Mouse (Mus musculus): Measurements from ENCODE around the gene Atp8b3. TPM values are rescaled to one million over a fixed set of nuclear protein-coding genes. Genes with fewer than 3 reads are reported as not detected.
A peak's percentile ranks its signal among the peaks of the same experiment; 100 is the strongest.

The Atp8b3 gene
- polyA plus RNA-seq, 1 experiment from 2014 or later = 0.90 TPM

- H3K4me3 ChIP-seq = peak overlapping the region; percentile 79
- peaks cover 75% of the 10 kb centered on the region for H3K4me1 ChIP-seq (replicated peaks)
- WGBS = under 1% methylated on average over 96 of the region's 96 CpGs
- no peaks in the 10 kb centered on the region for H3K9me3 ChIP-seq
- no peaks in the 10 kb centered on the region for H3K36me3 ChIP-seq
- 0 out of 2 replicates have a peak, but pooled peaks cover 3% of the 10 kb centered on the region for H3K27me3 ChIP-seq (ENCODE audit: insufficient read depth, poor library complexity, severe bottlenecking)
- peak overlapping the region; percentile 90 for H3K27ac ChIP-seq
- peak; percentile 51 for DNase-seq (ENCODE audit: low spot score)
These were observed 37.6 kb upstream of the Atp8b3 start for GRCm38 (mm10) chr10:80576351-80577194.

DNA sequence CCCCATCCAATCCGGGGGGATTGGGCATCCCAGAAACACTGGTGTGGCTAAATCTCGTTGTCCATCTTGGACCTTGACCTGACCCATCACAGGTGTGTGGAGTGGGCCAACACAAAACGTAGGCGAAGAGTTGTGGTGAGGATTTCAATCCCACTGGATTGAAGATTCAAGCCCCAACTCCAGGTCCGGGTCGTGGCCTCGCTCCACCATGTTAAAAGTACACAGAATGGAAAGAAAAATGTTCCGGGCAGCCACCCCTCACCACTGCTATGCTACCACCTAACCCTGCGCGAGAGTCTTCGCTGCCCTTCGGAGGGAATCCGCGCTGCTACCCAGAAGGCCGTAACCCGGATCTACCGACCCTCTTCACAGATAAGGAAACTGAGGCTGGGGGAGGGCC, 37.0 kb upstream of the Atp8b3 start:
- H3K36me3 ChIP-seq = no peaks in the 10 kb centered on the region
- 18% methylated on average over 17 of the region's 17 CpGs for WGBS
- peak overlapping the region; percentile 90 for H3K27ac ChIP-seq
- H3K4me3 ChIP-seq = peak overlapping the region; percentile 79
- peaks cover 81% of the 10 kb centered on the region for H3K4me1 ChIP-seq (replicated peaks)
- no peak for DNase-seq (ENCODE audit: low spot score)
- H3K27me3 ChIP-seq (ENCODE audit: insufficient read depth, poor library complexity, severe bottlenecking) = 0 out of 2 replicates have a peak, but pooled peaks cover 3% of the 10 kb centered on the region
- H3K9me3 ChIP-seq = no peaks in the 10 kb centered on the region

DNA sequence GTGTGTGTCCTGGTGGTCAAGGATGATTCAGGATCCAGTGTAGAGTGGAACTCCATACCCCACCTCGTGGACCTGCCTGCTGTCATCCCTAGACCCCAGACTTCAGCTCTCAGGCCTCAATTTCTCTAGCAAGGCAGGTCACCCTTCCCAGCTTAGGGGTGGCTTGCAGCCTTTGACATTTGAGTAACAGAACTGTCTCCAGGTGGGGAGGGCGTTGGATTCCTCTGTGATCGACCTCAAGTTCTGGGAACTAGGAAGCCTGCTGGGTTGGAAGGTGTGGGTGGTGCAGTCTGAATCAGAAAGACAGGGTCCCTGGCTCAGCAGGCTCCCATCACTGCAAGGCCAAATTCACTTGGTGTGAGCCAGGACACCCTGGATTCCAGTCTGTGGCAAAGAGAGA, 36.0 kb upstream of the Atp8b3 start:
- H3K27me3 ChIP-seq (ENCODE audit: insufficient read depth, poor library complexity, severe bottlenecking) = 0 out of 2 replicates have a peak, but pooled peaks cover 3% of the 10 kb centered on the region
- no peak overlapping the region for H3K27ac ChIP-seq
- no peak for DNase-seq (ENCODE audit: low spot score)
- H3K36me3 ChIP-seq = no peaks in the 10 kb centered on the region
- H3K4me3 ChIP-seq = peak overlapping the region; percentile 79; the same call in 1 of the 2 replicates
- WGBS = 82% methylated on average over 3 of the region's 3 CpGs
- peaks cover 92% of the 10 kb centered on the region for H3K4me1 ChIP-seq (replicated peaks)
- H3K9me3 ChIP-seq = no peaks in the 10 kb centered on the region

- Histone ChIP-seq H3K27ac (peak overlapping the region; percentile 46; the same call in 1 of the 2 replicates), H3K27me3 (ENCODE audit: insufficient read depth, poor library complexity, severe bottlenecking) (0 out of 2 replicates have a peak, but pooled peaks cover 3% of the 10 kb centered on the region), H3K4me1 (replicated peaks) (peaks cover 98% of the 10 kb centered on the region), H3K9me3 (no peaks in the 10 kb centered on the region), H3K36me3 (peaks cover under 1% of the 10 kb centered on the region; the same call in 1 of the 2 replicates), H3K4me3 (peak overlapping the region; percentile 20; the same call in 1 of the 2 replicates)
- 59% methylated on average over 9 of the region's 9 CpGs for WGBS
- no peak for DNase-seq (ENCODE audit: low spot score)
These were observed 35.0 kb upstream of the Atp8b3 start for GRCm38 (mm10) chr10:80573944-80574343.

DNA sequence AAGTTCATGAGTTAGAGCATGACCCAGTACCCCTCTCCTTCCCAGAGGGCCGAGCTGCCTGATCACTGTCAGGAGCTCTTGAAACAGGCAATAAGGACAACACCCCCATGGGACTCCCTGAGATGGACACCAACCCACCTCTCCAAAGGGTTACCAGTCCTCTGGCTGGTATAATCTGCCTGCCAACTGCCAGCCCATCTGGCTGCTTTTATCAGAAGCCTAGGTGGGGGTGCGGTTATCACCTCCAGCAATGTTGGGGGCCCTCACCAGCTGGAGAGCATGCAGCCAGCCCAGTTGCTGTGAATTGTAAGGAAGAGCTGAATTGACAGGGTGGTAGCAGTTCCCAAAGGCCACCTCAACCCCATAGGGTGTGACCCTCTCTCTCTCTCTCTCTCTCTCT, 33.6 kb upstream of the Atp8b3 start:
- WGBS = 91% methylated on average over 2 of the region's 2 CpGs
- DNase-seq (ENCODE audit: low spot score) = no peak
- Histone ChIP-seq H3K4me1 (replicated peaks) (peaks cover 91% of the 10 kb centered on the region), H3K27ac (no peak overlapping the region), H3K9me3 (no peaks in the 10 kb centered on the region), H3K36me3 (peaks cover 12% of the 10 kb centered on the region), H3K27me3 (ENCODE audit: insufficient read depth, poor library complexity, severe bottlenecking) (0 out of 2 replicates have a peak, but pooled peaks cover 3% of the 10 kb centered on the region), H3K4me3 (no peak overlapping the region)

DNA sequence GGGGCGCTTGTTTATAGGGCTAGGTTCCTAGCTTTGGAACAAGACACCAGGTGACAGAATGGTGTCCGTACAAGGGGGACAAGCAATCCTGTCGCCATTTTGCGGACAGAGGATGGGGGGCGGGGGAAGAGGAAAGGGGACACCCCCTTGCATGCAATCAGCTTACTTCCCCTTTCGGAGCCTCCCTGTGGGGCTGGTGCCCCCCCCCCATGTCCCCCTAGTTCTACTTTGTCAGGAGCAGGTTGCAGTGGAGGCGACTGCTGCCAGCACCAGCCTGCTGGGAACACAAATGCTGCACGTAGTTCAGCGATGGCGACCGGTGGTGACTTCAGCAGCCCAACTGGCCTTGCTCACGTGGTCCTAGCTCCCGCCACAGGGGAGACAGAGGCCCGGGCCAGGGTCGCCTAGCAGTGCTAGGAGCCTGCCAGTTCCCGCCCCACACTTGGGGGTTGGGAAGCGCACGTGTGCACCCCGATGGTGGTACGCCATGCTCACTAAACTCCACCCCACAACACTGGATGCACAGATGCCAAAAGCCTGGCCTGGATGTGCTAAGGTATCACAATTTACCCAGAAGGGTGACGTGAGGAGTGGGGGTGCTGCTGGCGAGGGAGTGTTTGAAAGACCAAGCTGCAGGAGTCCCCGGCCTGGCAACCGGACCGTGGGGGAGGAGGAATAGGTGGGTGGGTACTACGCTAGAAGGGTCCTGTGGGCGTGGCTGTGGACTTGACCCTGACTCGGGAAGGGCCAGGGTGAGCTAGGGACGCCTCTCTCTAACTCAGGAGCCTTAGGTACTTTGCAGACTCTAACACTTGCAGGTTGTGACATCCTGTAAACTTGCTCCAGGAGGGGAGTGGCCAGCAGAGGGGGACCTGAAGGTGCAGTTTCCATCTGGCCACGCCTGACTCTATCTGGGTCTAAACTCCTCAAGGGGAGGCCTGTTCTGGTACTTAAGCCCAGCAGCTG, 32.2 kb upstream of the Atp8b3 start:
- Histone ChIP-seq H3K27ac (peak overlapping the region; percentile 88), H3K4me1 (replicated peaks) (peaks cover 91% of the 10 kb centered on the region), H3K9me3 (no peaks in the 10 kb centered on the region), H3K27me3 (ENCODE audit: insufficient read depth, poor library complexity, severe bottlenecking) (0 out of 2 replicates have a peak, but pooled peaks cover 3% of the 10 kb centered on the region), H3K4me3 (peak overlapping the region; percentile 41), H3K36me3 (peaks cover 12% of the 10 kb centered on the region)
- DNase-seq (ENCODE audit: low spot score) = peak; percentile 49
- 18% methylated on average over 30 of the region's 30 CpGs for WGBS

- 91% methylated on average over 10 of the region's 10 CpGs for WGBS
- Histone ChIP-seq H3K4me3 (peak overlapping the region; percentile 41), H3K4me1 (replicated peaks) (peaks cover 88% of the 10 kb centered on the region), H3K9me3 (no peaks in the 10 kb centered on the region), H3K36me3 (peaks cover 12% of the 10 kb centered on the region), H3K27ac (peak overlapping the region; percentile 88), H3K27me3 (ENCODE audit: insufficient read depth, poor library complexity, severe bottlenecking) (0 out of 2 replicates have a peak, but pooled peaks cover 2% of the 10 kb centered on the region)
- DNase-seq (ENCODE audit: low spot score) = no peak
These were observed 31.5 kb upstream of the Atp8b3 start for GRCm38 (mm10) chr10:80570419-80570818.

DNA sequence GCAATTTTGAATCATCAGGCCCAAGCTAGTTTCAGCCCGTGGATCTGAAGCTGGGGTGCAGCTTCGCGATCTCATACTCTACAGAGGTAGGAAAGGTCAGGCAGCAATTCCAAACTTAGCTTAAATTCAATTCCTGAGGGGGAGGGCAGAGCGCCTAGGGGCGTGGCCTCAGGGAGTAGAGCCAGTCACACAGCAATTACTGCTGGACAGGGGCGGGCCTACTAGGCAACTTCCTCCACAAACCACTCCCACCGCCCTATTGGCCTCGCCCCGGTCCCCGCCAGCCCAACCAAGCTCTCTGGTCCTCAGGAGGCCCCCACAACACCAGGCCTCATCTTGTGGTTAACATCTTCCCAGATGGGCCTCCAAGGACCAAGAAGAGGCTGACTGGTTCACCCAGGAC, 30.7 kb upstream of the Atp8b3 start:
- H3K36me3 ChIP-seq = peaks cover 12% of the 10 kb centered on the region
- DNase-seq (ENCODE audit: low spot score) = peak; percentile 50
- no peaks in the 10 kb centered on the region for H3K27me3 ChIP-seq (ENCODE audit: insufficient read depth, poor library complexity, severe bottlenecking)
- no peaks in the 10 kb centered on the region for H3K9me3 ChIP-seq
- H3K4me3 ChIP-seq = peak overlapping the region; percentile 41
- peaks cover 80% of the 10 kb centered on the region for H3K4me1 ChIP-seq (replicated peaks)
- H3K27ac ChIP-seq = peak overlapping the region; percentile 88
- 31% methylated on average over 10 of the region's 10 CpGs for WGBS

- 96% methylated on average over 29 of the region's 29 CpGs for WGBS
- Histone ChIP-seq H3K4me3 (peak overlapping the region; percentile 41), H3K27ac (no peak overlapping the region; the same call in 1 of the 2 replicates), H3K36me3 (peaks cover 12% of the 10 kb centered on the region), H3K4me1 (replicated peaks) (peaks cover 72% of the 10 kb centered on the region), H3K27me3 (ENCODE audit: insufficient read depth, poor library complexity, severe bottlenecking) (no peaks in the 10 kb centered on the region), H3K9me3 (no peaks in the 10 kb centered on the region)
- DNase-seq (ENCODE audit: low spot score) = no peak
These were observed 30.0 kb upstream of the Atp8b3 start for GRCm38 (mm10) chr10:80568876-80569275.

- peaks cover 12% of the 10 kb centered on the region for H3K36me3 ChIP-seq
- 23% methylated on average over 17 of the region's 17 CpGs for WGBS
- peak overlapping the region; percentile 29 for H3K4me3 ChIP-seq
- peak overlapping the region; percentile 73 for H3K27ac ChIP-seq
- no peaks in the 10 kb centered on the region for H3K9me3 ChIP-seq
- peaks cover 58% of the 10 kb centered on the region for H3K4me1 ChIP-seq (replicated peaks)
- H3K27me3 ChIP-seq (ENCODE audit: insufficient read depth, poor library complexity, severe bottlenecking) = no peaks in the 10 kb centered on the region
- peak; percentile 89 for DNase-seq (ENCODE audit: low spot score)
These were observed 27.6 kb upstream of the Atp8b3 start for GRCm38 (mm10) chr10:80566375-80567092.

GRCm38 (mm10) chr10:80561116-80561944, 22.4 kb upstream of the Atp8b3 start, which contains the start of gene Rexo1:
Rexo1 (minus strand) TSS chr10:80561560.
- under 1% methylated on average over 72 of the region's 72 CpGs for WGBS
- H3K36me3 ChIP-seq = no peaks in the 10 kb centered on the region; the same call in 1 of the 2 replicates

More at GRCm38 (mm10) chr10:80561116-80561944, 22.4 kb upstream of the Atp8b3 start, which contains the start of gene Rexo1:
- Histone ChIP-seq H3K4me3 (peak within 1 kb of the TSS; percentile 83), H3K9me3 (no peaks in the 10 kb centered on the region), H3K27ac (peak within 1 kb of the TSS; percentile 99), H3K27me3 (ENCODE audit: insufficient read depth, poor library complexity, severe bottlenecking) (no peaks in the 10 kb centered on the region), H3K4me1 (replicated peaks) (peaks cover 54% of the 10 kb centered on the region)
- DNase-seq (ENCODE audit: low spot score) = peak; percentile 94

All from hindbrain, embryonic 10.5 days (tissue).